Mouse (Mus musculus) testis, postnatal 10 days (tissue): ENCODE results near the gene Smpd4.
"Not testable (repeated sequence)": the region's sequence is repeated elsewhere in the genome, so short reads cannot be mapped to it uniquely, and the experiment has no call there.

Experiments used
- DNase-seq: peaks from one replicate; pipeline ENCODE4 v3.0.0; 2021; ENCODE audit warnings: low spot score

Gene Smpd4

DNA sequence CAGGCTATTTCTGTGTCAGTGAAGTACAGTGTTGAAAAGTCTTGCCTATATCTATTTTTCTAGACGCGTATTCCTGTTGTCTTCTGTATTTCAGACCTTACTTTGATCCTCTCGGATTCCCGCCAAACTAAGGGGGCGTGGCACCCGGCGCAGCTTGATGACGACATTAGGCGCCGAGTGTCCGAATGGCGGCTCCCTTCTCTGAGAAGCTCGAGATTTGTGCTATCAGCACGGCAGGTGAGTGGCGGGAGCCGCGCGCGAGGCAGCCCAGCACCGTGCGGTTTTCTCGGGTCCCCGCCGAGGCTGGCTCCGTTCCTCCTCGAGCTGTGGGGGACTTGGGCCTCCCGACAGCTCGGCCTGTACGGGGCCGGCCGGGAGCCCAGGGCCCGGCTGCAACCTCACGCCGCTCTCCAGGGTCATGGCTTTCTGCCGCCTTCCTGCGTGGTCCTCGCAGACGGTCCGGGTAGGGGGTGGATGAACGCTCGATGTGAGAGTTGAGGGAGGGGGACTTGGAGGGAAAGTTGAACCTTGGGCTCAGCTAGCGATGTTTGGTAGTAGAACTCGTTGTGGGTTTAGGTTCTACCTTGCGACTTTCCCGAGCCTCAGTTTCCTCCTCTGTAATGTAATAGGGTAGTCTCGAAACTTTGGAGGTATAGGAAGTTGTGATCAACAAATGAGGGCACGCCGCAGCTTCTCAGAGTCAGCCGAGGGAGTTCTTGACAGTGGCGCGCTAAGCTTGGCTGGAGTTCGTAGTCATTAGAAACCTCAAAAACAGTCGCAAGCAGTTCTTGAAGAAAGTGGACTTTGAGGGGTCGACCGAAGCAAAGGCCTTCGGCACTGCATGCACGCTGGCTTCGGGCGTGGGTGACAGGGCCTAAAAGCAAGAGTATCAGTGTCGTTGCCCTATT is at the start of gene Smpd4:
TSS of gene Smpd4 (plus strand) at position 157 of the 908 bp plus-strand sequence.
- peak; percentile 98 for DNase-seq

DNA sequence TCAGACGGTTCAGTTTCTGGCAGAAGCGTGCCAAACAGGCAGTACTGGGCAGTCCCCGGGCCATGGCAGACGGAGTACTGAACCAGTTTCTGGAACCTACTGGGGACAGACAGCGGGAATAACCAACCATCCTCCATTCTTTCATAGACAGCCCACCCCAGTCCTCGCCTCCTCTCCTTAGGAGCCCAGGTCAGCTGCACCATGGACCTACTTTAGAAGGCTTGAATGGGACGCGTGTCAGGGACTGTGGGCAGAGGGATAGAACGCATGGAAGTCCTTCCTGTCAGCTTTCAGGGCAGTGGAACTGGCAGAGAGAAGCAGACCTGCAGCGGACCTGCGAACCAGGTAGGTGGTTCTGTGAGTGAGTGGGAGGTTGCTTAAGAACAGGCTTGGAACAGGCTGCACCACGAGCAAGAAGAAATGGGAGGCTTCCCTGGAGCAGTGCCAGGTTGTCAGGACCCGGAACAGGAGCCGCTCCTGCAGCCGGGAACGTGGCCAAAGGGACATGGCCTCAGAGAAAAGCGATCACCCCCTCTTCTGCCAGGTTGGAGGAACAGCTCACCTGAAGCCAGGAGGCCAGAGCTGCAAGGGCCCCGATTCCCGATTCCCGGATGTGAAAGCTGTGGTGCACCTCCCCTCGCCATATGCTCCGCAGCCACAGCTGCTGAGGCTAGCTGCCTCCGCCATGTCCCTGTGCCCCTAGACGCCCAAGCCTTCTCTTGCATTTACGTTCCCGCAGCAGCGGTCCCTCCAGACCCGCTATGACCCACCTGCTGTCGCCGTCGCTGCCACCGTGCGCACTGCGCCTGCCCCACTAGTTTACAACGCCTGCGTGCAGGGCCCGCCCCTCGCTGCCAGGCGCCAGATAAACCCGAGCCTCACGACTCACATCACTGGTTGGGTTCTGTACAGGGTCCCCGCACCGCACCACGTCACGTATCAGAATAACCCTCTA is 43.0 kb upstream of the Smpd4 start:
- DNase-seq: peak; percentile 90

DNA sequence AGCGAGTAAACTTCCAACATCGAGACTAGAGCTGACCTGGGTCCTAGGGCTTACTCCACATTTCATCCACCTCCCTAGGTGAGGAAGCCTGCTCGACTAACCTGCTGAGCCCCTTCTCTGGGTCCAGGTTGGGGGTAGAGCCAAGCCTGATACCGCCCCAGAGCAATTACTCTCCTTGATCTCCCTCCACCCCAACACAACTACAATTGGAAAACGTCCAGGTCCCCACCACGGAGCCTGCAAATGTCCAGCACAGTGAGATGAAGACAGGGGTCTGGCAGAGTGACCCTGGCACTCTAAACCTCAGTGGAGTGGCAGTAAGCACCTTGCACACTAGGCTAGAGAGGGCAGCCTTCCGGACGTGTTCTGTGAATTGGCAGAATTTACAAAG is 42.3 kb upstream of the Smpd4 start:
- no peak for DNase-seq

DNA sequence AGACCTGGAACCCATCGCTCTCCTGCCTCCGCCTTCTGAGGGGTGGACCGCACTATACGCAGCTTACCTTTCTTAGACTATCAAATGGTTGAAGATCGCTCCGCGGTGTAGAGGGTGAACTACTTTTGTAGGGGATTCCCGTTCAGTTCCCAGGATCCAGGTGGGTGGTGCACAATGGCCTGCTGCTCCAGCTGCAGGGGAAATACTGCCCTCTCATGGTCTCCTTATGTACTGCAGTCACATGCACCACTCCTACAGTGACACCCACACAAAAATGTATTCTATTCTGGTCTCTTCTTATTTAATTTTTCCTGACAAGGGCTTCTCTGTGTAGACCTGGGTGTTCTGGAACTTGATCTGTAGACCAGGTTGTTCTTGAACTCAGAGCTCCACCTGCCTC is 36.1 kb upstream of the Smpd4 start, which contains the start of gene Slc7a4:
TSS of gene Slc7a4 (minus strand) at position 151 of the 400 bp plus-strand sequence.
- no peak for DNase-seq

DNA sequence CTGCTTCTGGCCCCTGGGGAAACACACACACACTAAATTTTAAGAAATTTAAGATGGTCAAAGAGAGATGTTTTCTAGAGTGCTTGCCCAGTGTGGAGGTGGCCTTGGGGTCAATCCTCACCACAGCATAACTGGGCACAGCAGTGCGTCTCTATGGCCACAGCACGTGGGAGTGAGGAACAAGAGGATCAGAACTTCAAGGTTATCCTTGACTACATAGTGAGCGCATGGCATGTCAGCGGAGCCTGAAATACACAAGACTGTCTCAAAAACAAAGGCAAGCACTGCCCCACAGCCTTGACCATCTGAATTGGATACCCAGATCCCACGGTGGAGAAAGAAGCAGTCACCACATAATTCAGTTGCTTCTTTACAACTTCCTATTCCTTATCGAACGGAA is 34.6 kb upstream of the Smpd4 start:
- DNase-seq: peak; percentile 69

DNA sequence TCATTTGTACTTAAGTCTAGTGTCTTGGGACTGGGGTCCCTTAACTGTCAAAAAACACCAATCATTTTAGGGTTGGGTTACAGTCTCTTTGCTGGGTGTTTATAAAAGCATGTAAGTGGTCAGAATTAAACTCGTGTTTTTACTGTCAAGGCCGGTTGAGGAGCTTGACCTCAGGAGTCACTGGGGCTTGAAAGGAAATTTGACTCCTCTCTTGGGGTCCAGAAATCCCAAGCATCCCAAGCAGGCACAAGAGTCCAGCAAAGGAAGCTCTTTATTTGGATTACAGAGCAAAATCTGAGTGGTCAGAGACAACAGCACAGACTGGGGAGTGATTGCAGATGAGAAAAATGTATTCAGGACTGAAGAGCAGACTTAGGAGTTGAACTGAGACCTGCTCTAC is 28.4 kb upstream of the Smpd4 start:
- no peak for DNase-seq

DNA sequence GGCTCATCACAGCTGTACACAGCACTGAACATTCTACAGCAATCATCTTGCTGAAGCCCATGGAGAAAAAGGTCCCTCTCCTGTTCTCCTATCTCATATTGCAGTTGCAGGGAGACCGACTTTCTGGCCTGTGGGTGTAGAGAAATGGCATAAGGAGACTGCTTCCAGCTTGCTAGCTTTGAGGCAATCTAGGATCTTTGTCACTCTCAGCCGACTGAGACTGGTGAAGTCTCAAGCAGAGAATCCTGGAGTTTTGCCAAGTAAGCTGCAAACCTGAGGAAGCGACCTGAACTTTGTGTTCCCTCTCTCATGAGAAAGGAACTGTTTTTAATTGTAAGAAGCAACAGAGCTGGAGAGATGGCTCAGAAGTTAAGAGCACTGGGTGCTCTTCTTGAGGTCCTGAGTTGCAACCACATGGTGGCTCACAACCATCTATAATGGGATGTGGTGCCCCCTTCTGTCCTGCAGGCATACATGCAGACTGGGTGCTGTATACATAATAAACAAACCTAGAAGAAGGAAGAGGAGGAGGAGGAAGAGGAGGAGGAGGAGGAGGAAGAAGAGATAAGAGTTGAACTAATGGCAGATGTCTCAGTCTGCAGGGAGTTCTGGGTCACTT is 18.1 kb upstream of the Smpd4 start:
- DNase-seq: no peak

DNA sequence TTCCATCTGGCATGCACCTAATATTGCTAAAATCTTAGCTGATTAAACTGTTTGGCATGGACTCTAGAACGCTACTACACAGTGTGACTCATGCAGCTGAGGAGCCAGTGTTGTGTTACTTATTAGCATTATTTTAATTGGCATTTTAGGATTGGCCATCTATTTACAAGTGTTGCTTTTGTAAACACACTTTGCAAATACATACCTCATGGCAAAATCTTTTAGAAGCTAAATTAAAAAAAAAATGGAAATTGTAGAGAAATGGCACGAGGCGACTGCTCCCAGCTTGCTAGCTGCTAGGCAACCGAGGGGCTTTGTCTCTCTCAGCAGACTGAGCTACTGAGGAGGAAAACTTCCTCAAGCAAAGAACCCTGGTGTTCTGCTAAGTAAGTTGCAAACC is 14.2 kb upstream of the Smpd4 start:
- DNase-seq: no peak

DNA sequence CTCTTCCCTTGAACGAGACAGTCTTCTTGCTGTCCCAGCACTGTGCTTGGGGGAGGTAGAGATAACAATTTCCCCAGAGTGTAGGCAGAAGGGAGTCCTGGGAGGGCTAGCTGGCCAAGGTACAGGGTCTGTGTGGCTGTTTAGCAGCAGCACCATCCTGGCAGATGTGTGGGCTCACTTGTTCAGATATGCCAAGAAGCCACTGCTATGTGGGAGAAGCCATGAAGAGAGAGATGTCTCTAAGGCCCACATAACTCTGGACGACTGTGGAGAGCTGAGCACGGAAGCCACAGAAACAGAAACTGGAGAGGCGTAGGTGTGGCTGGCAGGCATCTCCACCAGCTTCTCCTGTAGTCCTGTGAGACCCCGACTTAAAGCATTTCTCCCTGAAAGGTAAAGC is 13.5 kb upstream of the Smpd4 start:
- DNase-seq: no peak

DNA sequence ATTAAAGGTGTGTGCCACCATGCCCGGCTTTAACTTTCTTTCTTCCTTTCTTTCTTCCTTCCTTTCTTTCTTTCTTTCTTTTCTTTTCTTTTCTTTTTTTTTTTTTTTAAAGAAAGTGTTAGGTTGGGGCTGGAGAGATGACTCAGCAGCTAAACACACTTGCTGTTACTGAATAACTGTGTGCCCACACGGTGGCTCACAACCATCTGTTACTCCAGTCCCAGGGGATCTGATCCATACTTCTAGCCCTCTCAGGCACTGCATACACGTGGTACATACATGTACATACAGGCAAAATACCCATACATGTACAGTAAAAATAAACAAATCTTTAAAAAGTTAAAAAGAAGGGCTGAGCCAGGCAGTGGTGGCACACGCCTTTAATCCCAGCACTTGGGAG is 7.8 kb upstream of the Smpd4 start:
- DNase-seq: no peak

DNA sequence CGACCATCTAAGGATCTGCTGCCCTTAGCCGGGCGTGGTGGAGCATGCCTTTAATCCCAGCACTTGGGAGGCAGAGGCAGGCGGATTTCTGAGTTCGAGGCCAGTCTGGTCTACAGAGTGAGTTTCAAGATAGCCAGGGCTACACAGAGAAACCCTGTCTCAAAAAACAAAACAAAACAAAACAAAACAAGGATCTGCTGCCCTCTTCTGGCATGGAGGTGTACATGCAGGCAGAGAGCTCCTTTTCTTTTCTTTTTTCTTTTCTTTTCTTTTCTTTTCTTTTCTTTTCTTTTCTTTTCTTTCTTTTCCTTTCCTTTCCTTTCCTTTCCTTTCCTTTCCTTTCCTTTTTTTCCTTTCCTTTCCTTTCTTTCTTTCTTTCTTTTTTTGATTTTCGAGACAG is 4.4 kb upstream of the Smpd4 start:
- not testable (repeated sequence) for DNase-seq

DNA sequence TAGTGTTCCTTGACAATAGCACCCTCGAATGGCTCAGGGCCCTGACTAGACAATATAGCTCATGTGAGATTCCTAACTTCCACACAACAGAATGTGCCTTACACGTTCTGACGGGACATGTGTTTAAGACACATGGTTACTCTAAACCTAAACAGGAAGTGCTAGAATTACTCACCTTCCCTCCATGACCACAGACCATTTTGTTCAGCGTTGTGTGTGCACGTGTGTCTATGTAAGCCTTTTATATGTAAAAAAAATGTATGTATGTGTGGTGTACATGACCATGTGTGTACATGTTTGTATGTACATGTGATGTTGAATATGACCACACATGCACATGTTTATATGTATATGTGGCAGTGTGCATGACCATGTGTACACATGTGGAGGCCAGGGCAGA is 2.9 kb upstream of the Smpd4 start:
- DNase-seq: no peak

DNA sequence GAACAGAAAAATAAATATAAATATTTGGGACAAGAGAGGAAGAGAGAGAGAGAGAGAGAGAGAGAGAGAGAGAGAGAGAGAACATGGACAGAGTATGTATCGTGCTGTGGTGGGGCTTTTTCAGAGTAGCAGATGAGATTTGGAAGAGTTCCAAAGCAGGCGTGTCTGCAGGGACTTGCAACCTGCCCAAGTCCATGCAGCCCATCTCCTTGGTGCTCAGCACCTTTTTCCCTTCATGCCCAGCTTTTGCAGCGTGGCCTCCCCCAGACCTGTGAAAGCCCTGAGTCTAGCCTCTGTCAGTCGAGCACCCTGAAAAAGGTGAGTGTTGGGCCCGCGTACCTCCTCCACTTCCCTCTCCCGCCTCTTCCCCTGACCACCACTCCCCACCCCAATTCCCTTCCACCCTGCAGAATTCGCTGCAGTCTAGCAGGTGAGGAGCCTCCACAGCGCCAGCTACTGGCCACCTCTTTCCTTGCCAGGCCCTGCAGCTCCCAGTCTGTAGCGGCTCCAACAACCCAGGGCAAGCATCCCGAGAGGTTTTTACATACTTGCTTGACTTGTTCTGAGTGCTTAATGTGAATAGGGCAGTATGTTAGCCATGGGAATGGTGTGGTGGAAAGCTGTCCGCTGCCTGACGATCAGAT is 1.1 kb upstream of the Smpd4 start:
- peak; percentile 79 for DNase-seq

DNA sequence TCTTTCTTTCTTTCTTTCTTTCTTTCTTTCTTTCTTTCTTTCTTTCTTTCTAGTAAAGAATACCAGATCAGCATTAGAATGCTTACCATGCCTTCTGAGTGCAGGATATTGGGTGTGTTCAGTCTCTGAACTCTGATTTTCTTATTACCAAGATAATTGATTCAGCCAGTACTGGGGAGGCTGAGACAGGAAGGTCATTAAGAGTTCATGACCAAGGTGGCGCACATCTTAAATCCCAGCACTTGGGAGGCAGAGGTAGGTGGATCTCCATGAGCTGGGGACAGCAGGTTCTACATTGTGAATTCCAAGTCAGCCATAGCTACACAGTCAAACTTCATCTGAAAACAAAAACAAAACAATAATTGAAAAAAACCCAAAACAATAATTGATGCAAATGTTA is 2.8 kb downstream of the Smpd4 start:
- DNase-seq: no peak

DNA sequence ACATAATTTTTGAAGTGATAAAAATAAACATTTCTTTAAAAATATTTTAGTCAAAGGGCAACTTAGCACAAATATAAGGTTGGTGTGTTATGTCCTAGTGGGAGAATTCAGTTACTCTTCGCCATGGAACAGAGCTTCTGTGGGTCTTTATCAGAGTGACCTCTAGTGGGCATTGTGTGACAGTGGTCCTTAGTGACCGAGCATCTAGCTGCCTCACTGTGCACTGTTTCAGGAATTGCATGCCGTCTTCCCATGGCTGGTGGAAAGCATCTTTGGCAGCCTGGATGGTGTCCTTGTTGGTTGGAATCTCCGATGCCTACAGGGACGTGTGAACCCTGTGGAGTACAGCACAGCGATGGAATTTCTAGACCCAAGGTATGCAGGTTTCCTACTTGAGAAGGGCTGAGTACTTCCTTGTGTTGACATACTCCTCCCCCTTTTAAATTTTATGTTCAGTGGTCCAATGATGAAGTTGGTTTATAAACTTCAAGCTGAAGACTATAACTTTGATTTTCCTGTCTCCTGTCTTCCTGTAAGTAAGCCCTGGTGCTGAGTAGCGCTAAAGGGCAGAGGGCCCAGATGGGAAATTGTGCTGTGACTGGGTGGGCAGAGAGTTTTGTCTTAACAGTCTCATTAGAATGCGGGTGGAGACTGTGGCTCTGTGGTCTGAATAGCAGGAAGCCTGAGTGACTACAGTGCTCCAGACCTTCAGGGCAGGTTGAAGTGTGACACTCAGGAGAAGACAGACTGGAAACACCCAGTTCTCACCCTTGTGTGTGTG is 6.5 kb downstream of the Smpd4 start:
- no peak for DNase-seq

DNA sequence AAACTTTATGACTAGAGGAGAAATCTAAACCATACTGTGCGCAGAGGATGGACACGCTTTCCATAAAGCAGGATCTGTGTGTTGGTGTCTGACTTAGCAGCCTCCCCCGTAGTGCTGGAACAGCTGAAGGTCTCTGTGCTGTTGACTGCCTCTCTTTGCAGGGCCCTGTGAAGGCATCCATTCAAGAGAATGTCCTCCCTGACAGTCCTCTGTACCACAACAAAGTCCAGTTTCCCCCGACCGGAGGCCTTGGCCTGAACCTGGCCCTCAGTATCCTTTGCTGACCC is 7.1 kb downstream of the Smpd4 start:
- DNase-seq: no peak

DNA sequence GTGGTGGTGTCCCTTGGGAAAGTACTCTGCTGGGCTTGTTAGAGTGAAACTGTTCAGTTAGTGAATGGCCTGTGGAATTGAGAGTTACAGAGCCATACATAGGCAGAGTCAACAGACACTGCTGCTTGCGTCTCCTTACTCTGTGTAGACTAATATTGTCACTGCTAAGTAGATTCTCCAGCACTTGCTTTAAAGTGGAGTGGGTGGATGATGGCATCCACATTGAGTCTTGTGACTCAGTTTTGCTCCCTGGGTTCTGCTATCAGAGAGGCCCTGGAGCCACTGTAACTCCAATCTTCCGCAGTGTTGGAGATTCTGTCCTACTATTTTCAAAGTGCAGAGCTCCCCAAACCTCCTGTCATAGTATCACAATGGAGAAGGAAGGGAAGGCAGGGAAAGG is 13.4 kb downstream of the Smpd4 start:
- no peak for DNase-seq

DNA sequence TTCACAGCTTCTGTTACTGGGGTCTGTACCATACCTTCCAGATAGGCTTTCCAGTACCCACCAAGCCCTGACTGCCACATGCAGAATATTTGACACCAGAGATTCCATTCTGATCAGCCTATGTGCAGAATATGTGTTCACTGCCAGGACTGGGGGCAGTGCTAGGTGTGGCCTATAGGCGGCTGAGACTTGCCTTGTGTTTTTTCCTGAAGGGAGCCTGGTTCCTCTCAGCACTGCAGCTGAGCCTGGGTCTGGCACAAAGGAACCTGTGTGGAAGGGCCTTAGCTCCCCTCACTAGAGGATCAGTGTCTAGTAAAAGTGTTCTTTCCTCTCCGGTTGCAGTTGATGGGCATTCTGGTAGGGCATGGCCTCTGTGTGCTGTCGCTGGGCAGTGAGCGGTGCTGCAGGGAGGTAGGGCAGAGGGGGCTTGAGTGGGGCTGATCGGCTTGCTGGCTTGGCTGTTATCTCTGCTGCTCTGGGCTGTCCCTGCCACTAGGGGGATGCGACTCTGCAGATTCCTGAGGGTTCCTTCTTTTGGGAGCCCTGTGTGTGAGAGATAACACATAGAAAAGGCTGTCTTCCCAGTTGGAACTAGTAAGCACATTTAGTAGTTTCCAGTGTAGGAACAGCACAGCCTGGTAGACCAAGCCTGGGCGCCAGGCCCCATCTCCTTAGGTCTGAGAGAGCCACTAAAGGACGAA is 14.5 kb downstream of the Smpd4 start:
- DNase-seq: no peak

DNA sequence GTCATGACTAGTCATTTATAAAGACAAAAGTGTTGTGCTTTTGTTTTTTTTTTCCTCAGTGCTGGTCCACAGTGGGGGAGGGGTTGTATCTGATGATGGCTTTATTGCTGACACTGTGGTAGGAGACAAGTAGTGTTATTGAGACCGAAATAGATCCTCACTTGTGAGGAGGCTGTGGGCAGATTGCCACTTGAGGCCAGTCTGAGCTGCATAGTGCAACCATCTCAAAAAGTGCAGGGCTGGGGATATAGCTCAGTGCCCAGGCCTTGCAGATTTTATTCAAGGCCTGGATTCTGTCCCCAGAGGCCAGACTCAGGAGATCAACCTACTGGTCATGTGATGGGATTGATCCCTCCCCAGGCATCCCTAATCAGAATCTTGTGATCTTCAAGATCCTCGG is 17.8 kb downstream of the Smpd4 start:
- no peak for DNase-seq

DNA sequence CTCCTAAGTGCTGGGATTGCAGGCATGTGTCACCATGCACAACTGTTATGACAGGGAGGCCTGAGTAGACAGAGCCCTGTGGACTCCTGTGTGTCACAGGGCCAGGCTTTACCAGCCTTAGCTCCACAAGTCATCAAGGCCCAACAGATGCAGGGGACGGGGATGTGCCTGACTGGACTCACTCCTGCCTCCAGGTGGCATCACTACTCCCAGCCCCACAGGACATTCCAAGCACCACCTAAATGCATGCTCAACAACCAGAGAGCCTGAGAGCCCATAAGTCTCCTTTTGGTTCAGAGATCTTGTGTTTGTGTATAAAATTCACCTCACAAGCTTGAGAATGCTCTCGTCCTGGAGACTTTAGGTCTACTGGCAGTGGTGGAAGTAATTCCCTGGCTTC is 18.5 kb downstream of the Smpd4 start:
- no peak for DNase-seq
